ENCODE assay signal across 25 mouse cellular contexts in genomic region chr1:183116441-183116840, GRCm38 (mm10).
DNase-seq lines count a peak whose midpoint lies in the region; ATAC-seq and TF ChIP-seq lines count a peak whose summit lies in the region.
"Had no signal": no experiment of that assay in that cellular context is flagged by ENCODE, and none has a peak within 500 bp of the region (broad histone marks: within the 10 kb centered on the region; RNA-seq: fewer than 3 reads in every experiment).

No protein-coding gene starts in this region.

- no peak for TF ChIP-seq CTCF in lung, postnatal 0 days (IDR thresholded peaks at IDR 0.05)
- no peak for TF ChIP-seq CTCF in bone marrow macrophage, adult 2 months (IDR thresholded peaks at IDR 0.05; ENCODE audit: low read depth, low read length)
- no peak for TF ChIP-seq CTCF in hindbrain, postnatal 0 days (IDR thresholded peaks at IDR 0.05; ENCODE audit: low read depth)

- H3K27ac ChIP-seq in kidney, embryonic 15.5 days, result 0 out of 2 replicates have a peak overlapping the region, but pooled peaks have one; percentile 46
- H3K27ac ChIP-seq in lung, postnatal 0 days (ENCODE audit: low read length), result no peak overlapping the region
- peak overlapping the region; percentile 40 for H3K27ac ChIP-seq in bone marrow macrophage, adult 2 months (ENCODE audit: insufficient read depth, low read depth, low read length)
- H3K27ac ChIP-seq in hindbrain, postnatal 0 days, result no peak overlapping the region
- H3K27ac ChIP-seq: embryonic facial prominence, embryonic 13.5 days; liver, embryonic 14.5 days; midbrain, embryonic 13.5 days; neural tube, embryonic 12.5 days had no signal

- no peak overlapping the region for H3K9ac ChIP-seq in kidney, embryonic 15.5 days
- H3K9ac ChIP-seq in lung, postnatal 0 days (replicated peaks; ENCODE audit: low read depth), result no peak overlapping the region
- no peak overlapping the region for H3K9ac ChIP-seq in hindbrain, postnatal 0 days (replicated peaks; ENCODE audit: low read length)
- H3K9ac ChIP-seq: embryonic facial prominence, embryonic 13.5 days; heart, embryonic 12.5 days; limb, embryonic 15.5 days; liver, embryonic 14.5 days; midbrain, embryonic 13.5 days; neural tube, embryonic 12.5 days; stomach, embryonic 15.5 days had no signal

- peaks cover 80% of the 10 kb centered on the region for H3K4me1 ChIP-seq in kidney, embryonic 15.5 days
- H3K4me1 ChIP-seq in lung, postnatal 0 days (ENCODE audit: insufficient read depth, low read depth, low read length), result no peaks in the 10 kb centered on the region
- H3K4me1 ChIP-seq in bone marrow macrophage, adult 2 months (ENCODE audit: control insufficient read depth, insufficient read depth, low read length), result peaks cover 12% of the 10 kb centered on the region
- 0 out of 2 replicates have a peak, but pooled peaks cover 6% of the 10 kb centered on the region for H3K4me1 ChIP-seq in hindbrain, postnatal 0 days (ENCODE audit: insufficient read depth, low read length)

- ATAC-seq in kidney, embryonic 15.5 days (replicated peaks; ENCODE audit: low FRiP score), result no peak
- ATAC-seq in lung, postnatal 0 days, result peak; percentile 26; the same call in 1 of the 2 replicates
- no peak for ATAC-seq in hindbrain, postnatal 0 days
- ATAC-seq: forebrain, embryonic 14.5 days had no signal

- no peak overlapping the region for H3K4me3 ChIP-seq in kidney, embryonic 15.5 days (replicated peaks)
- no peak overlapping the region for H3K4me3 ChIP-seq in lung, postnatal 0 days (ENCODE audit: low read depth, low read length)
- H3K4me3 ChIP-seq in bone marrow macrophage, adult 2 months (ENCODE audit: insufficient read depth, low read length), result no peak overlapping the region
- no peak overlapping the region for H3K4me3 ChIP-seq in hindbrain, postnatal 0 days (ENCODE audit: low read length)
- H3K4me3 ChIP-seq: embryonic facial prominence, embryonic 13.5 days; heart, embryonic 12.5 days; hindbrain, embryonic 10.5 days; limb, embryonic 15.5 days; midbrain, embryonic 13.5 days; neural tube, embryonic 12.5 days; stomach, embryonic 15.5 days had no signal

- no peak for DNase-seq in kidney, adult 11 months
- peak; percentile 74 for DNase-seq in lung, postnatal 0 days (ENCODE audit: low spot score)
- no peak for DNase-seq in lung, postnatal 36 days
- DNase-seq in lung, postnatal 14 days, result peak; percentile 20
- DNase-seq in spleen, postnatal 4 days (ENCODE audit: low spot score in 2 of 2), result no peak
- DNase-seq in hindbrain, postnatal 0 days (ENCODE audit: low spot score), result no peak
- DNase-seq: adrenal gland, postnatal 10 days; cerebellum, adult 8-10 months; gastrocnemius, postnatal 14 days; kidney, adult 18-20 months; layer of hippocampus, adult 9-11 months; right cerebral cortex, adult 18-20 months; right cerebral cortex, postnatal 4 days; thymus, postnatal 25 days had no signal

- H3K4me2 ChIP-seq in kidney, embryonic 15.5 days, result no peak overlapping the region
- no peak overlapping the region for H3K4me2 ChIP-seq in lung, postnatal 0 days (replicated peaks; ENCODE audit: low read depth, low read length)
- no peak overlapping the region for H3K4me2 ChIP-seq in hindbrain, postnatal 0 days (ENCODE audit: low read depth, low read length)
- H3K4me2 ChIP-seq: embryonic facial prominence, embryonic 13.5 days; heart, embryonic 12.5 days; limb, embryonic 15.5 days; midbrain, embryonic 13.5 days; neural tube, embryonic 12.5 days; stomach, embryonic 15.5 days had no signal

- H3K9me3 ChIP-seq in kidney, embryonic 15.5 days (replicated peaks), result no peaks in the 10 kb centered on the region
- no peaks in the 10 kb centered on the region for H3K9me3 ChIP-seq in lung, postnatal 0 days (ENCODE audit: low read length)
- no peaks in the 10 kb centered on the region for H3K9me3 ChIP-seq in hindbrain, postnatal 0 days (ENCODE audit: low read length)
- H3K9me3 ChIP-seq: embryonic facial prominence, embryonic 13.5 days; heart, embryonic 12.5 days; hindbrain, embryonic 10.5 days; limb, embryonic 15.5 days; midbrain, embryonic 13.5 days; neural tube, embryonic 12.5 days; stomach, embryonic 15.5 days had no signal

- no peaks in the 10 kb centered on the region for H3K27me3 ChIP-seq in kidney, embryonic 15.5 days
- H3K27me3 ChIP-seq in lung, postnatal 0 days (replicated peaks; ENCODE audit: insufficient read depth, low read length), result no peaks in the 10 kb centered on the region
- H3K27me3 ChIP-seq in hindbrain, postnatal 0 days (ENCODE audit: insufficient read depth, low read length), result no peaks in the 10 kb centered on the region
- H3K27me3 ChIP-seq: embryonic facial prominence, embryonic 13.5 days; heart, embryonic 12.5 days; limb, embryonic 15.5 days; midbrain, embryonic 13.5 days; neural tube, embryonic 12.5 days; stomach, embryonic 15.5 days had no signal

- no peak for TF ChIP-seq POLR2A in bone marrow macrophage, adult 2 months (IDR thresholded peaks at IDR 0.05; ENCODE audit: borderline replicate concordance, low read depth, low read length)

- H3K36me3 ChIP-seq in kidney, embryonic 15.5 days, result no peaks in the 10 kb centered on the region
- H3K36me3 ChIP-seq in lung, postnatal 0 days (ENCODE audit: insufficient read depth, low read length), result no peaks in the 10 kb centered on the region
- no peaks in the 10 kb centered on the region for H3K36me3 ChIP-seq in hindbrain, postnatal 0 days (ENCODE audit: insufficient read depth, low read length)
- H3K36me3 ChIP-seq: embryonic facial prominence, embryonic 13.5 days; heart, embryonic 12.5 days; hindbrain, embryonic 10.5 days; limb, embryonic 15.5 days; midbrain, embryonic 13.5 days; neural tube, embryonic 12.5 days; stomach, embryonic 15.5 days had no signal

- TF ChIP-seq EP300 in lung, postnatal 0 days (IDR thresholded peaks at IDR 0.05), result no peak

- whole genome bisulfite sequencing in kidney, embryonic 15.5 days, result 31% methylated on average over 10 of the region's 10 CpGs
- WGBS in lung, postnatal 0 days, result 38% methylated on average over 10 of the region's 10 CpGs
- 69% methylated on average over 10 of the region's 10 CpGs for WGBS in hindbrain, postnatal 0 days

Comparison
In these comparisons a context has a peak if more than half of its experiments do, and no peak if none do; other contexts are left out.
1. DNase-seq: peak in lung, postnatal 0 days (single experiment) and lung, postnatal 14 days (single experiment); none in kidney, adult 11 months (single experiment), lung, postnatal 36 days (single experiment), spleen, postnatal 4 days (0 of 2) and hindbrain, postnatal 0 days (single experiment).
2. H3K27ac ChIP-seq: peak in kidney, embryonic 15.5 days (single experiment) and bone marrow macrophage, adult 2 months (single experiment); none in lung, postnatal 0 days (single experiment) and hindbrain, postnatal 0 days (single experiment).